Mouse (Mus musculus) small intestine, adult 2 months (tissue): ENCODE measurements around the gene AC124108.1. TPM values are rescaled to one million over a fixed set of nuclear protein-coding genes. Genes with fewer than 3 reads are reported as not detected.

Experiments
- H3K27ac ChIP-seq: fragments of 200-500 bp; 2 replicates; pipeline ENCODE4 v1.5.1; 2012; ENCODE audit warnings: low read depth, low read length, control low read depth, inconsistent platforms; ENCODE audit not compliant: insufficient read depth
- H3K27me3 ChIP-seq: fragments of 200-500 bp; 2 replicates; pipeline ENCODE4 v1.6.1; 2012; ENCODE audit warnings: mild to moderate bottlenecking, moderate library complexity, low read length, inconsistent platforms; ENCODE audit not compliant: control insufficient read depth, insufficient read depth
- H3K36me3 ChIP-seq: fragments of 200-500 bp; 2 replicates; pipeline ENCODE4 v1.6.1; 2012; ENCODE audit warnings: mild to moderate bottlenecking, low read length, control low read depth, inconsistent platforms; ENCODE audit not compliant: control insufficient read depth, insufficient read depth
- H3K4me1 ChIP-seq: fragments of 200-500 bp; 2 replicates; pipeline ENCODE4 v1.6.1; 2012; ENCODE audit warnings: low read length, inconsistent platforms, mixed read lengths; ENCODE audit not compliant: control insufficient read depth, insufficient read depth, insufficient read length
- H3K4me3 ChIP-seq: fragments of 200-500 bp; 2 replicates; pipeline ENCODE4 v1.5.1; 2012; ENCODE audit warnings: low read depth, mild to moderate bottlenecking, control low read depth, inconsistent platforms, low read length, moderate library complexity
- CTCF ChIP-seq: fragments of 200-500 bp; IDR thresholded peaks from 2 replicates; pipeline ENCODE4 v1.5.1; 2012; ENCODE audit warnings: low read depth, mild to moderate bottlenecking, control low read depth, inconsistent platforms, low read length, moderate library complexity, mixed read lengths; ENCODE audit not compliant: insufficient replicate concordance, insufficient read length; ENCODE audit errors: extremely low read depth
- POLR2A ChIP-seq: fragments of 200-500 bp; IDR thresholded peaks from 2 replicates; pipeline ENCODE4 v1.6.1; 2012; ENCODE audit warnings: low read depth, mild to moderate bottlenecking, control low read depth, inconsistent platforms, low read length, moderate library complexity
- WGBS: fragments of 180-500 bp; shearing (Covaris S2); methylation state at CpG from one replicate; pipeline ENCODE4 v1.1.7; 2018; 5-methylcytosine and 5-hydroxymethylcytosine counted together
- polyA plus RNA-seq: library from polyadenylated mRNA; depleted of rRNA; stranded (reverse); fragments of >200 nt; gene quantifications from 2 replicates; pipeline ENCODE4 v1.2.3, GENCODE M21; 2012

AC124108.1 gene
- polyA plus RNA-seq, 1 experiment = not detected

DNA sequence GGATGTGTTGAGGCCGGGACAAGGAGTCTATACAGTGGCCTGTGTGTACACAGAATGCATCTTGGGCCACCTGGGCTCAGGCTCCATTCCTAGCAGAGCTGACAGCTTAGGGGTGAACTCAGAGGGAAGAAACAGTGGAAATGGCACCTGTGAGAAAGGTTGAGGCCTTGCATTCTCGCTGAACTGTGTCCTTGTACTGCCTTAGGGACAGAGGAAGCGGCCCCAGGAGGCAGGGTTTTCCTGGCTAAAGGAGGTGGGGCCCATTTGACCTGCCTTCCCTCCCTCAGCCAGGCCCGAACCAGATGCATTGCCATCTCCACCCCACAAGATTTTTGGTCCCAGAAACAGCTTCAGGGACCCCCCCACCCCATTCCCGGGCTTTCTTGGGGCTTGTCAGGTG, 4.4 kb downstream of the AC124108.1 start:
- no peak for TF ChIP-seq CTCF
- no peak for TF ChIP-seq POLR2A
- 57% methylated on average over 5 of the region's 5 CpGs for WGBS
- Histone ChIP-seq H3K36me3 (no peaks in the 10 kb centered on the region), H3K27me3 (peaks cover 41% of the 10 kb centered on the region), H3K4me3 (no peak overlapping the region), H3K4me1 (no peaks in the 10 kb centered on the region), H3K27ac (no peak overlapping the region)

GRCm38 (mm10) chr1:132196337-132196736, 5.1 kb downstream of the AC124108.1 start:
- no peaks in the 10 kb centered on the region for H3K36me3 ChIP-seq
- no peaks in the 10 kb centered on the region for H3K4me1 ChIP-seq
- no peak overlapping the region for H3K27ac ChIP-seq
- no peak for TF ChIP-seq POLR2A
- TF ChIP-seq CTCF = no peak
- 47% methylated on average over 7 of the region's 7 CpGs for WGBS
- peaks cover 35% of the 10 kb centered on the region for H3K27me3 ChIP-seq
- H3K4me3 ChIP-seq = no peak overlapping the region

DNA sequence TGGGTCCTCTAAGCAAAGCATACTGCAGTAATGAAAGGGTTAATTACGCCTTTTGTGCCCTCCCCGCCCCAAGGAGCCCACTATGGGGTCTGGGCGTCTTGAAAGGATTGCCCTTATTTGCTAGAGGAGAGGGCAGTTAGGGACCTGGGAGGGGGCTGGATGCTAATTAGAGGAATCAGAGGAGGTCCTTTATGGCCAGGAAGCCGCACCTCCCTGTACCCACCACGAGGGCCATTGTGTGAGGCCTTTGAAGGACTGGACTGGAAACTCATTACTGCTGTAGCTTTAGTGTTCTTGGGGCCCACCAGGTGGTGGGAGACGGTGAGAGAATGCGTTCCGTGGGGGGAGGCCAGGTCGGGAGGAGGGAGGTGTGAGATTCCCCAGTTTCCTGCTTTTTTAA, 6.4 kb downstream of the AC124108.1 start:
- no peak overlapping the region for H3K27ac ChIP-seq
- 29% methylated on average over 9 of the region's 9 CpGs for WGBS
- H3K4me1 ChIP-seq = no peaks in the 10 kb centered on the region
- H3K36me3 ChIP-seq = no peaks in the 10 kb centered on the region
- TF ChIP-seq POLR2A (no peak), CTCF (no peak)
- no peak overlapping the region for H3K4me3 ChIP-seq
- peaks cover 22% of the 10 kb centered on the region for H3K27me3 ChIP-seq

DNA sequence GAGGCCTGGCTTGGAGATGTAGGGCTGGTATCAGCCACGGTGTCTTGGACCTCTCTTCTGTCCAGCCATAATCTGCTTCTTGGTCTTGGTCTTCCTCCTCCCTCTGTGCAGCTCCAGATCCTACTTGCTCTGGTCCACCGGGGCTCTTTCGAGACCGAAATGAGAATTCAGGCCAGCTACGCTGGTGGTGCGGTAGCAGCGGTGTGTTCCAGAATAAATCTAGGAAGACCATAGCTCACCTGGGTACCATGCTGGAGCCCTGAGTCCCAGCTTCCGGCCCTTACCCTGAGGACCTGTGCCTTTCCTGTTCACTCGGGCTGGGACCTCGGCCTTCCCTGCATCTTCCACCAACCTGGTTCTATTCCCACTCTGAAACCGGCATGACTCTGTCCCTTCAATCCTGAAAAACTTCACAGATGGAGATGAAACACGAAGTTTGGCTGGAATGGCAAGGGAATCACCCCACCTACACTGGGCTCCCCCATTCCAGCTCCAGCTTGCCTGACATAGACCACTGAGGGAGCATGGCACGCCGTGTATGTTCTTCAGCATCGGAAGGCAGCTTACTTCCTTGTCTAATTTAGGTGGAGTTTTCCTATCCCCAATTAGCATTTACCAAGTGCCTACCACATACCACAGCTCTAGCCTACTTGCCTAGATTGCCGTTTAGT, 7.3 kb downstream of the AC124108.1 start:
- Histone ChIP-seq H3K4me3 (no peak overlapping the region), H3K36me3 (no peaks in the 10 kb centered on the region), H3K4me1 (no peaks in the 10 kb centered on the region), H3K27ac (no peak overlapping the region), H3K27me3 (peaks cover 15% of the 10 kb centered on the region)
- no peak for TF ChIP-seq CTCF
- TF ChIP-seq POLR2A = no peak
- WGBS = 84% methylated on average over 16 of the region's 16 CpGs

DNA sequence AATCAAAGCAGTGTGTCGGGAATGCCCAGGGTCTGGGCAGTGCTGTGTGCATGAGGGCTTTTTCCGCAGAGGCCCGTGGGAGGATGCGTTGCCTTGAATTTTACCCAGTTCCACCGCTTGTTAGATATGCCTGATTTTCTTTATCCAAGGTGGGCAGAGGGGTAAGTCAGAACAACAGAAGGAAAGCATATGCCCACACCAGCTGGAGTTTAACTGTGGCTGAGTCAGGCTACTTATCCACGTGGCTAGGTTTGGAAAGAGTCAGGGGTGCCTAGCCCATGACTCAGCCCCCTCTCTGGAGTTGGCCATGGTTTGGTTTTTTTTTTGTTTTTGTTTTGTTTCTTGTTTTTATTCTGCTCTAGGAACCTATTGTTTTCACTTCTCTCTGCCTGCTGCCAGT, 8.0 kb downstream of the AC124108.1 start:
- H3K27me3 ChIP-seq = peaks cover 9% of the 10 kb centered on the region
- H3K4me3 ChIP-seq = no peak overlapping the region
- H3K4me1 ChIP-seq = no peaks in the 10 kb centered on the region
- TF ChIP-seq CTCF (no peak), POLR2A (no peak)
- H3K36me3 ChIP-seq = no peaks in the 10 kb centered on the region
- 77% methylated on average over 6 of the region's 6 CpGs for WGBS
- no peak overlapping the region for H3K27ac ChIP-seq

DNA sequence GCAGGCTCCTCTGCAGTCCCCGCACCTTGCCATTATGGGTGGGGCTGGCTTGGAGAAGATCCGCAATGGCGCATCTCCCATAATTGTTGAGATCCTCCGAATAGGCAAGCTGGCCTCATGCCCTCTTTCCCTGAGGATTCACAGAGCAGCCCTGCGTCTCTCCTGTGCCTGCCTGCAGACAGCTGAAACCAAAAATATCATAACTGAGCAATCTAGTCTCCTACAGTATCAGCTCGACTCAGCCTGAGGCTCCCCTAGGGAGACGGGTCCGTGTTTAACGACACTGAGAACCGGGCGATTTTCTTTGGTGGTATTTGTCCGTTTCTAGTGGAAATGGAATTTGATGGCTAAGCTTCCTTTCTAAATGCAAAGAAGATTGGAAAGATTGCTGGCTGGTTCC, 8.7 kb downstream of the AC124108.1 start:
- Histone ChIP-seq H3K4me3 (no peak overlapping the region), H3K36me3 (no peaks in the 10 kb centered on the region), H3K27me3 (peaks cover 4% of the 10 kb centered on the region), H3K27ac (no peak overlapping the region), H3K4me1 (no peaks in the 10 kb centered on the region)
- no peak for TF ChIP-seq POLR2A
- TF ChIP-seq CTCF = no peak
- 24% methylated on average over 12 of the region's 12 CpGs for WGBS

- H3K27ac ChIP-seq = no peak overlapping the region
- H3K36me3 ChIP-seq = no peaks in the 10 kb centered on the region
- WGBS = 23% methylated on average over 11 of the region's 11 CpGs
- no peaks in the 10 kb centered on the region for H3K4me1 ChIP-seq
- TF ChIP-seq CTCF = no peak
- no peak for TF ChIP-seq POLR2A
- peaks cover 4% of the 10 kb centered on the region for H3K27me3 ChIP-seq
- no peak overlapping the region for H3K4me3 ChIP-seq
Measured at GRCm38 (mm10) chr1:132200562-132201510, 9.6 kb downstream of the AC124108.1 start.
